Mouse (Mus musculus) frontal cortex, postnatal 10 days (tissue): ENCODE measurements at regions not wholly inside any gene's neighbourhood (a gene's known extent, or its start where the extent isn't known, plus 50 kb on each side); places are given as distances from the start of the nearest gene placed in this dataset.

Experiments
- DNase-seq, 2 experiments: peaks; one replicate each; pipeline ENCODE4 v3.0.0; 2022; ENCODE audit warnings: low spot score in 2 of 2, mixed read lengths in 1 of 2

- DNase-seq: no peak
Measured at GRCm38 (mm10) chr2:50942741-50943140, 206.2 kb downstream of the Rnd3 start.

GRCm38 (mm10) chr2:50932936-50933335 lies 216.0 kb downstream of the Rnd3 start:
- no peak for DNase-seq

DNA sequence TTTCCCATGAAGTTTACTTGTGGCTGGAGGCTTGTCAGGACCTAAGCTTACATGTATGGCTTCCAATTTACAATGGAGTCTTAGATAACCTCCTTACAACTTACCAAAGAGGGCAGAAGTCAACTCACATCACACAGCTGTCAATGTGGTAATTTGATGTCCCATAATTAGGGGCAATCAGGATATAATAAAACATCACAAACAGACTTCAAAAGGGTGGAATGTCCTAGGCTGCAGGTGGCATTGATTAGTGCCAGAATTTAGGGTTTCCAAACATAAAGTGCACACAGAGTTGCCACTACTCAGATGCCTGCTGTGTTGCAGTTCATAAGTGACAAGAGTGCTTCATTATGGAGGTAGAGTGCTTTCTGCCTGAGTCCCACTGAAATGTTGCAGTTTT lies 227.9 kb downstream of the Rnd3 start:
- no peak for DNase-seq

DNA sequence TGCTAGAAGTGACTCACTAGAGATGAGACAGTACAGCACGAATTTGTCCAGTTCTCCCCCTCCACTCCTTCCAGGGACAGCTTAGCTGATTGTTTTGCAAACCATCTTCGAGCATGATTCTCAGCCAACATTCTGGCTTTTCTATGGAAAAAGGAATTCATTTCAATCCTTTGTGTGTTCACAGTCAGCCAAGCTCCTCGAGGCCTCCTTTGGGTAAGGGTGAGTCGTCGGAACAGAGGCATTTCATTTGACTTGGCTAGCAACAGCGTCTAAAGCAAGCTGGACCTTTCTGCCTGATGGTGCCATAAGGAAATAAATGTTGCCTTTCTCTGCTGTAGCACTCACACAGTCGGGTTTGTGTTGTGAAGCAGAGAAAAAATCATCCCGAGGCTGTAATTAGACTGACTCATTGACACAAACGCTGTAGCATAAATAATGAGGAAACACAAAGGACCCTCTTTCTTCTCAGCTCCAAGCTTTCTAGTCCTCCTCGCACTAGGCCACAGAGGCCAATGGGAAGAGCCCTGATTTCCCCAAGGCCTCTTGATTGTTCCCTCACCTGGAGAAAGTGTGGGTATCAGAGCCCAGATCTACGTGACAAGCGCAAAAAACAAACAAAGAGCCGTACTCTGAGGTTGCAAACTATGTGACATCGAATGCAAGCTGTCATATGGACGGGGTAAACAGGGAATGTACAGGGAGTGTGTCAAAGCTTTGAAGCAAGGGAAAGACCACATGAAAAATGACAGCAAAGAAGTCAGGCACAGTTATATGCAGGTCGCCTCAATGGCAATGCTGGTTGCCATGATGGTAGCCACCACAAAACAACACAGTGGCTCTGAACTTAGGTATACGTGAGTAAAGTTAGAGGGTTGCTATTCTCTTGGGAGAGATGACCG lies 232.3 kb downstream of the Rnd3 start:
- DNase-seq: peak; percentile 6 to 11

- DNase-seq: no peak
Measured at GRCm38 (mm10) chr2:50915149-50915548, 233.8 kb downstream of the Rnd3 start.

DNA sequence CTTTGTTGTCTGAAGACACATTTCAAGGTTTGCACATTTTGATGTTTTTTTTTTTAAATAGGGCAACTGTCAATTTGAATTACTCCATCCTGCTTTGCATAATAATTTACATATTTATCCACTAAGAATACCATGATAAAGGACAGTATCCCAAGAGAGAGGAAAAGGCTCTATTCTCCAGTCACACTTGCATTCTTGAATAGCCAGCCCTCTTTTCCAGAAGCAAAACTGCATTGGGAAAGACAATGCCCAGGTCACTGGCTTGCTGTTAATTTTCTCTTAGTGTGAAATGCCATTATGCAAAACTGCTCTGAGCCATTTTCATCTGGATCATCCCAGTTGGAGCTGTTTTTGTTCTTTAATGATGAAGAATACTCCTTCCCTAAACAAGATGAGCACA lies 234.7 kb downstream of the Rnd3 start:
- DNase-seq: no peak

- no peak for DNase-seq
Measured at GRCm38 (mm10) chr2:50908762-50909161, 240.1 kb downstream of the Rnd3 start.

DNA sequence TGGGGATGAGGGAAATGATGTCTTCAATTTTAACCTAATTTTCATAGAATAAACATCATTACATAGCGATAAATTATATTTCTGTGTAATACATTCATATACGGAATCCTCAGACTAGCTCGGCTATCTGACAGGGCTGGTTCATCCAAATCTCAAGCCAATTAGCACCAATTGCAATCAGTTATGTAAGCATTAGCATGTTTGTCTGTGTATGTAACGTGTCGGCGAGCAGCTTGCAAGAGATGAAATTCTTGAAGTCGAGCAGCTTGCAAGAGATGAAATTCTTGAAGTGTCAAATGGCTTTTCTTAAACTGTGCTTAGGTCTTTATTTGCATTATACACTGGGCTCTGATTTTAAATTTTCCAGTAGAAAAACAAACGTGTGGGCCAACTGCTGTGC lies 246.2 kb downstream of the Rnd3 start:
- no peak for DNase-seq

DNA sequence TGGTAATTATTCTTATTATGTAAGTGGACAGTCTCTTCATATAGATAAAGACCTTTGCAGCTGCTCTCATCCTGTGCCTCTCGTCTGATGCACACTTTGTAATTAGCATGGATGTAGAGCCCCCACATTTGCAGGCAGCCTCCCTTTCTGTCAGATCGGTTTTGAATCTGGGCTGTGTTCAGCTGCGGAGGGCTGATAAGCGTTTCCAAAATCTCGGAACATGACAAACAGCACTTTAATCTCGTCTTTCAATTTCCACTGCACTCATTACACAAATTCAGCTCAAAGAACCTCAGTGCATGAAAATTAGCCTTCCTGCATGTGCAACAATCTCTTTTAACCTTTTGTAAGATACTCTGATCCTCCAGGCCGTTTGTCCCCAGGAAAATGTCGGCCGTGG lies 246.7 kb downstream of the Rnd3 start:
- no peak for DNase-seq

DNA sequence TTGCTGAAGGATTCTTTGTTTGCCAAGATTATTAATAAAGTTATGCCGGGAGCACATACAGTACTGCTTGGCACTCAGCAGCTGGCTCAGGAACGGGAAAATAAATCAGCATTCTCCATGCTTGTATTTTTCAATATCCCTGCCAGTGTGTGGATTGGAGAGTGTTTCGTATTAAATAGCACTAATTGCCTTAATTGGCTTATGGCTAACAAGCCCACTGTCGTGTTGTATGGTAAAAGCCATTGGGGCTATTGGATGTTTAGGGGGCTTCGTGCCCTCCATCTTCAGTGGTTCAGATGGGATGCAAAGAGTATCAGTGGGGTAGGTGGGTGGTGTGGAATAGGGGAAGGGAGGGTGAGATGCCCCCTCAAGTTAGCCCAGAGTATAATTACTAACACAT lies 259.9 kb downstream of the Rnd3 start:
- DNase-seq: no peak

DNA sequence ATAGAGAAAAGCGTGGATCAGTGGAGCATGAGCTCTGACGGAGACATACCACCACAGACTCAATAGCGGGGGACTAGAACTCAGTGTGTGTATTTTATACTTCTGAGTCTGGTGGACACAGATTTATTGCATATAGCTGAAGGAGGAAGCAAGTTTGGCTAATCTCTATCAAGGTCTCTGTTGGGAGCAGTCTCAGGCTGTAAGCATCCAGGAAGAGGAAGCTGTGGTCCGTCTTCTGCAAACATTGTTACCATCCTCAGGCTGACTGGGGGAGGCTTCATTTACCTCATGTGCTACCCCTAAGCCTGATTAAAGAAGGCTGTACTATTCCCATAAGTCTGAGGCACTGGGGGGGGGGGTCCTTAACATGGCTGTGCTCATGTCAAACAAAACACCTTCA lies 261.0 kb downstream of the Rnd3 start:
- DNase-seq: no peak

DNA sequence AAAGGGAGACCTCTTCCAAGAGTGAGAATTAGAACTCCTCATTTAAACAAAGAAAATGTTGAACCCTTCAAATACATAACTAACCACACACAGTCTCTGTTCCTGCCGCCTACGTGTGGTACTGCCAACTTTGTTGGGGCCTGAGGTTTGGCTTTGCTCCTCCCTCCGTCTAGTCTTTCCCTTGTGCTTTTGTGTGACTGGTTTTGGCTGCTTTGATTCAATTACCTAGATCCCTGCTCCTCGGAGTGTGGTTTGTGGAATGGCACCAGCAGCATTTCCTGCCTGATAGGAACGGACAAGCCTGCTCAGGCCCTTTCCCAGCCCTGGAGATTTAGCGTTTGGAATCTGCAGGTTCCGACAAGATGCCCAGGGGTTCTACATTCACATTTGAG lies 263.0 kb downstream of the Rnd3 start:
- DNase-seq: no peak

- DNase-seq: no peak
Measured at GRCm38 (mm10) chr2:50885280-50885923, 263.5 kb downstream of the Rnd3 start.

DNA sequence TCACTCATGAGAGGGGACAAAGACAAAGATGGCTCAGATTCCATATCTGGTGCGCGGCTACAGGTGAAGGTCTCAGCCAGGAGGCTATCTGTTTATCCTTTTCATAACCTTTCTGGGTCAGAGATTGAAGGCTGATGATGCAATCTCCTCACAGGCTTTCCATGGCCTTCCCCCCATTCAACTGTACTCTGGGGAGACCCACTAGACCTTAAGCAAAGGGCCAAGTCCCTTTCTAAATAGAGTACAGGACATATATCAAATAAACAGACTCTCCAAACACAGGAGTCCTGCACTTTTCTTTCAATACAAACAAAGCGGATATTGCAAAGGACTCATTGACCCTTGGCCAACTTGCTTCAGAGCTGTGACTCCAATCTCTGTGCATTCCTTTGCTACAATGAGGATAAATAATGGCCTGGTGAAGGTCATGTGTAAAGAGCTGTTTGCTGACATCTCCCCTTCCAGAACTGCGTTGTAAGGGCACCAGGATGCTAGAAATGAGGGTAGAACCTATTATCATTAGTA lies 267.3 kb downstream of the Rnd3 start:
- no peak for DNase-seq

GRCm38 (mm10) chr2:50880806-50881205 lies 268.1 kb downstream of the Rnd3 start:
- no peak for DNase-seq

DNA sequence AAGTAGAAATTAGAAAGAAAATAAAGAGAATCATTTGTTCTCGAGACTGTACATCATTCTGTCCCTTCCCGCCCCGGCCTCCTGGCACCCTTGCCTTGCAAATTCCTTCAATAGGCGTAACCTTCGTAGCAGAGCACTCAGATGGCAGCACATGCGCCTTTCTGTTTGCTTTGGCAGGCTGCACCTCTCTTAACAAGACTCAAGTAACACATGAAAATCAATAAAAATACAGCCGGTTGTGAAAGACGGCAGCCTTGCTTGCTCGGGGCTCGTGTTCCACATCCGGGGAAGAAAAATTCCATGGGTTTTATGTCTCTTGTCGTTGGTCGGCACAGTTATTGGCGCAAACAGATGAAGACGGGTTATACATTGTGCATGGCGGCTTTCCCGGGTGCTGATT lies 271.2 kb downstream of the Rnd3 start:
- no peak for DNase-seq

DNA sequence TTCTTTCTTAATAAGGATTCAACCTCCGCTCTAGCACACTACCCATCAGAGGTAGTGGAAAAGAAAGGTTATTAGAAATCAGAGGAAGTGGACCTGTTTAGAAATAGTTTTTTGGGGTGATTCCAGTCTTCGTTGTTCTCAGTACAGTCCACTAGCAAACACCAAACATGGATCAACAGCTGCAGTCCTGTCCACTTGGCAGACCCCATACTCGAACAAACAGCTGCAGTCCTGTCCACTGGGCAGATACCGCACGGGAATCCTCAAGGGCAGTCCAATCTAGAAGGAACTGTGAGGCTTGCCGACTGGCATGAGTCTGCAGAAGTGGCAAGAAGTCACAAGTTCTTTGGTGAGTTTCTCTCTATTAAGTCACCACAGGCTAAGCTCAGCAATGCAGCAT lies 273.8 kb downstream of the Rnd3 start:
- no peak for DNase-seq

DNA sequence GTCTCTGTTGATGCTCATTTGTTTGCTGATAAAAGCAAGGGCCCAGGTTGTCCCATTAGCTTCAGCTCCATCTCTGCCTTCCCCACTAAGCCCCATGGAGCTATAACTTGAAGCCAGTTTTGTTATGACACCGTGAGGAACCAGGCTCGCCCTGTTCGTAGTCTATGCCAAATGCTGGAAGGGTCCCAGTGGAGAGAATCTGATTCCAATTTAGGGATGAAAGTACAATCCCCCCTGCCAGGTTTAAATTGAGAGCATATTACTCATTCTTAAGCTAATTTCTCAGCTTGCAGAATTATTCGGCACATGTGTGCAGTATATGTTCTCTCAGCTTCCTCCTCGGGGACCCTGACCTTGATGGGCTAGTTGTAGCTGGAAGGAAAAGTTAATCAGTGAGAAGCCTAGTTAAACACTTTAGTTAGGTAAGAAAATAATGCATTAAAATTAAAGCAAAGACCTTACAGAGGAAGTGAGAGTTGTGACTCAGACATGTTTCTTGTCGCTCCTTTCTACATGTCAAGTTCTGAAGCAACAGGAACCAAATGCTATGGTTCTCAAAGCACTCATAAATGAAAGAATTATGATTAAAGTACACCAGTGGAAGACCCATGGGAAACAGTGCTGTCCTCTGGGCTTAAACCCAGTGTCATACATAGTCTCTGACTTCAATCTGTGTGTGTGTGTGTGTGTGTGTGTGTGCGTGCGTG lies 295.2 kb downstream of the Rnd3 start:
- DNase-seq: no peak

GRCm38 (mm10) chr2:50852413-50852919 lies 296.4 kb downstream of the Rnd3 start:
- DNase-seq: no peak

DNA sequence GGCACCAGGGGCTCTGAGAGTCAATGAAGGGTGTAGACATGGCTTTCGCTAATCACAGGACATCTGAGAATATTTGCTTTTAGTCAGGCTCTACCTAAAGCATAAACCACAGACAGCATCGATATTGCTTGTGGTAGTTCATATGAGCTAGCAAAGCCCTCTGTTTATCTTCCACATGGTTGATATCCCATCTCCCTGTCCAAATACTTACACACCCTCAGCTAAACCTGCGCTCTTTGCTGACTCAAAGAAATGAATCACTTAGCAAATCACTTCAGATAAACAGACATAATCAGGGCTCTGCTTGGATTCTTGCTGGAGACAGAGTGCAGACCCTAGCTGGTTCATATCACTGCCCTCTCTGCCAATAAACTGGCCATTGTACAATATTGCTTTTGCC lies 298.8 kb downstream of the Rnd3 start:
- no peak for DNase-seq

DNA sequence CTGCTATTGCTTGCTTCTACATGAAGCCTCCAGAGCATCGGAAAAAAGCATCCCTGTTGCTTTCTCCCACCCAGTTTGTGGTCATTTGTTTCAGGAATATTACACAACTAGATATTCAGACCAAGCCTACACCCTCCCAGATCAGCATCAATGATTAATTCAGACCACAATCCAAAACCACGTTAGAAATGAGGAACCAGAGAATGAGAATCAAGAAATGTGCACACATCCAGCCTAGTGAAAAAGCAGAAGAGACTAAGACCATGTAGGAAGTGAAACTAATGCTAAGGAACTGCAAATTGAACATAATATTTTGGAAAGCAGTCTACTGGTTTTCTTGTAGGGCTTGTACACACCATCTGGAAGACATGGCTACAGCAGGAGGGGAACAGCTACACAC lies 307.0 kb downstream of the Rnd3 start:
- DNase-seq: no peak
